Mouse (Mus musculus) thymus, adult 2 months (tissue): Measurements from ENCODE around the gene Cd48.

Source experiments
- CTCF ChIP-seq: fragments of 200-500 bp; IDR thresholded peaks from 2 replicates; pipeline ENCODE4 v1.5.1; 2012; ENCODE audit warnings: mild to moderate bottlenecking, control low read depth, low read length, moderate library complexity, borderline replicate concordance; ENCODE audit not compliant: control insufficient read depth, poor library complexity, insufficient read depth; ENCODE audit errors: extremely low read depth
- POLR2A ChIP-seq: fragments of 200-500 bp; IDR thresholded peaks from 2 replicates; pipeline ENCODE4 v1.6.1; 2012; ENCODE audit warnings: mild to moderate bottlenecking, low read length, control low read depth, moderate library complexity; ENCODE audit not compliant: control insufficient read depth, poor library complexity, insufficient read depth; ENCODE audit errors: extremely low read depth

DNA sequence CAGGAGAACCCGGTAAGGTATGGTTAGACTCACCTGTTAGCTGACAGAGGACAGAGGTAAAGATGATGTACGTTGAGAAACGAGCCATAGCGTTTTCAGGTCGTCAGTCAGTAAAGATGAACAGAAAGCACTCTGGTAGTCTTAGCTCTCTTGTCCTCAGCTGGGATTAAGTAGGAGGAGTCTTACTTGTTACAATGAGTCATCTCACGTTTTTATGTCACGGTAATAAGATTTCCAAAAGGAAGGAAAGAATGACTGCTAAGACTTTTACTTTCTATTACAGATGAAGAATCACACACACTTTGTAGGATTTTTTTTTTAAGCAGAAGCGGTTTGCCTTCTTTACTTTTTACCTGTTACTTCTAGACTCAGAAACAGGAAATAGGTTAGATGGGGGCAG lies 33.0 kb upstream of the Cd48 start:
- no peak for TF ChIP-seq CTCF
- TF ChIP-seq POLR2A = no peak
